Mouse (Mus musculus) E14TG2a.4 (cell line): ENCODE results near the gene Rps8.

Source experiments
- CTCF ChIP-seq: conservative IDR thresholded peaks from 2 replicates; pipeline ENCODE4 v1.5.1; 2014; ENCODE audit warnings: low read length
- NANOG ChIP-seq: IDR thresholded peaks from 2 replicates; pipeline ENCODE4 v1.6.1; 2014; ENCODE audit warnings: borderline replicate concordance, low read length, mixed read lengths
- POU5F1 ChIP-seq: IDR thresholded peaks from 2 replicates; pipeline ENCODE4 v1.6.1; 2014; ENCODE audit warnings: low read length, borderline replicate concordance

GRCm38 (mm10) chr4:117115592-117115991, 40.5 kb downstream of the Rps8 start:
- TF ChIP-seq CTCF: no peak
- no peak for TF ChIP-seq NANOG
- TF ChIP-seq POU5F1: no peak
